Mouse (Mus musculus) hindbrain, embryonic 16.5 days (tissue): ENCODE results near the gene Zmynd10. TPM values are rescaled to one million over a fixed set of nuclear protein-coding genes. Genes with fewer than 3 reads are reported as not detected.

ENCODE experiments used
- ATAC-seq: fragments of 200-750 bp; cut with Nextera tagmentation; 2 replicates; pipeline ENCODE4 v1.8.0; 2017; ENCODE audit warnings: moderate TSS enrichment, moderate library complexity
- H3K27ac ChIP-seq: fragments of 300-500 bp; sonication (generic); 2 replicates; pipeline ENCODE4 v1.5.1; 2014; ENCODE audit warnings: low read depth, mild to moderate bottlenecking, control low read depth, low read length, moderate library complexity
- H3K27me3 ChIP-seq: fragments of 300-500 bp; sonication (generic); replicated peaks from 2 replicates; pipeline ENCODE4 v1.6.1; 2014; ENCODE audit warnings: low read length; ENCODE audit not compliant: control insufficient read depth, insufficient read depth
- H3K36me3 ChIP-seq: fragments of 300-500 bp; sonication (generic); 2 replicates; pipeline ENCODE4 v1.6.1; 2014; ENCODE audit warnings: mild to moderate bottlenecking, low read length, moderate library complexity, mixed read lengths; ENCODE audit not compliant: control insufficient read depth, insufficient read depth
- H3K4me1 ChIP-seq: fragments of 300-500 bp; sonication (generic); 2 replicates; pipeline ENCODE4 v1.6.1; 2014; ENCODE audit warnings: low read depth, low read length; ENCODE audit not compliant: control insufficient read depth, insufficient read depth
- H3K4me2 ChIP-seq: fragments of 300-500 bp; sonication (generic); 2 replicates; pipeline ENCODE4 v1.6.1; 2014; ENCODE audit warnings: mild to moderate bottlenecking, low read length, control low read depth, moderate library complexity
- H3K4me3 ChIP-seq: fragments of 300-500 bp; sonication (generic); 2 replicates; pipeline ENCODE4 v1.5.1; 2014; ENCODE audit warnings: mild to moderate bottlenecking, low read length, control low read depth, moderate library complexity
- H3K9ac ChIP-seq: fragments of 300-500 bp; sonication (generic); 2 replicates; pipeline ENCODE4 v1.6.1; 2014; ENCODE audit warnings: low read depth, mild to moderate bottlenecking, control low read depth, low read length, moderate library complexity
- H3K9me3 ChIP-seq: fragments of 300-500 bp; sonication (generic); 2 replicates; pipeline ENCODE4 v1.6.1; 2014; ENCODE audit warnings: mild to moderate bottlenecking, low read length, moderate library complexity; ENCODE audit not compliant: control insufficient read depth
- WGBS: fragments of 180-500 bp; shearing (Covaris S2); extraction: QIAGEN DNeasy Blood & Tissue Kit; methylation state at CpG from one replicate; pipeline ENCODE4 v1.1.7; 2014; 5-methylcytosine and 5-hydroxymethylcytosine counted together
- polyA plus RNA-seq: library from polyadenylated mRNA; unstranded; fragments of >200 nt; fragmentation: Nextera tagmentation; extraction: Ambion mirVana; gene quantifications from 2 replicates; pipeline ENCODE4 v1.2.1, GENCODE M21; 2015

Gene Zmynd10
- polyA plus RNA-seq, 1 experiment from 2014 or later: 4.4 TPM

- H3K9ac ChIP-seq: 0 out of 2 replicates have a peak overlapping the region, but pooled peaks have one; percentile 2
- WGBS: 23% methylated on average over 14 of the region's 14 CpGs
- peak; percentile 58 for ATAC-seq
- H3K4me1 ChIP-seq: peaks cover 6% of the 10 kb centered on the region
- no peaks in the 10 kb centered on the region for H3K27me3 ChIP-seq
- no peak overlapping the region for H3K4me3 ChIP-seq
- no peak overlapping the region for H3K27ac ChIP-seq
- no peak overlapping the region for H3K4me2 ChIP-seq
- no peaks in the 10 kb centered on the region for H3K36me3 ChIP-seq
- no peaks in the 10 kb centered on the region for H3K9me3 ChIP-seq
Measured at GRCm38 (mm10) chr9:107514303-107514955, 32.7 kb upstream of the Zmynd10 start.

GRCm38 (mm10) chr9:107520331-107520730, 26.8 kb upstream of the Zmynd10 start:
- peaks cover 6% of the 10 kb centered on the region for H3K4me1 ChIP-seq
- WGBS: 36% methylated on average over 6 of the region's 6 CpGs
- no peak overlapping the region for H3K4me2 ChIP-seq
- no peaks in the 10 kb centered on the region for H3K36me3 ChIP-seq
- no peaks in the 10 kb centered on the region for H3K9me3 ChIP-seq
- H3K9ac ChIP-seq: no peak overlapping the region
- H3K27me3 ChIP-seq: peaks cover 10% of the 10 kb centered on the region
- ATAC-seq: no peak
- no peak overlapping the region for H3K4me3 ChIP-seq
- H3K27ac ChIP-seq: no peak overlapping the region

- no peaks in the 10 kb centered on the region for H3K36me3 ChIP-seq
- H3K4me3 ChIP-seq: no peak overlapping the region
- no peak overlapping the region for H3K4me2 ChIP-seq
- ATAC-seq: no peak
- 57% methylated on average over 5 of the region's 5 CpGs for WGBS
- no peaks in the 10 kb centered on the region for H3K9me3 ChIP-seq
- no peak overlapping the region; the same call in 1 of the 2 replicates for H3K27ac ChIP-seq
- H3K27me3 ChIP-seq: peaks cover 10% of the 10 kb centered on the region
- H3K4me1 ChIP-seq: peaks cover 6% of the 10 kb centered on the region
- H3K9ac ChIP-seq: no peak overlapping the region
Measured at GRCm38 (mm10) chr9:107521190-107521589, 25.9 kb upstream of the Zmynd10 start.

GRCm38 (mm10) chr9:107521711-107522399, 25.2 kb upstream of the Zmynd10 start:
- no peaks in the 10 kb centered on the region for H3K9me3 ChIP-seq
- peak overlapping the region; percentile 28 for H3K9ac ChIP-seq
- H3K27ac ChIP-seq: no peak overlapping the region
- 28% methylated on average over 21 of the region's 25 CpGs for WGBS
- no peak for ATAC-seq
- H3K4me3 ChIP-seq: no peak overlapping the region
- H3K36me3 ChIP-seq: no peaks in the 10 kb centered on the region
- H3K4me1 ChIP-seq: peaks cover 6% of the 10 kb centered on the region
- peaks cover 10% of the 10 kb centered on the region for H3K27me3 ChIP-seq
- H3K4me2 ChIP-seq: 0 out of 2 replicates have a peak overlapping the region, but pooled peaks have one; percentile 3

GRCm38 (mm10) chr9:107522400-107522711, 24.7 kb upstream of the Zmynd10 start:
- H3K4me3 ChIP-seq: no peak overlapping the region
- 25% methylated on average over 2 of the region's 2 CpGs for WGBS
- H3K4me1 ChIP-seq: peaks cover 6% of the 10 kb centered on the region
- no peak overlapping the region for H3K27ac ChIP-seq
- peak overlapping the region; percentile 28 for H3K9ac ChIP-seq
- H3K9me3 ChIP-seq: no peaks in the 10 kb centered on the region
- no peak overlapping the region for H3K4me2 ChIP-seq
- no peaks in the 10 kb centered on the region for H3K36me3 ChIP-seq
- H3K27me3 ChIP-seq: peaks cover 12% of the 10 kb centered on the region
- no peak for ATAC-seq

- Histone ChIP-seq H3K4me3 (peak overlapping the region; percentile 29), H3K27me3 (peaks cover 13% of the 10 kb centered on the region), H3K27ac (no peak overlapping the region), H3K4me2 (peak overlapping the region; percentile 49), H3K9me3 (no peaks in the 10 kb centered on the region), H3K36me3 (no peaks in the 10 kb centered on the region), H3K9ac (peak overlapping the region; percentile 27), H3K4me1 (peaks cover 6% of the 10 kb centered on the region)
- WGBS: 6% methylated on average over 42 of the region's 44 CpGs
- ATAC-seq: peak; percentile 67
Measured at GRCm38 (mm10) chr9:107526198-107527026, 20.7 kb upstream of the Zmynd10 start.

GRCm38 (mm10) chr9:107533791-107534407, 13.2 kb upstream of the Zmynd10 start, which contains the start of gene Tmem115:
Gene Tmem115 (plus strand): TSS chr9:107533945.
- H3K27me3 ChIP-seq: no peaks in the 10 kb centered on the region
- peak; percentile 99 for ATAC-seq
- no peaks in the 10 kb centered on the region for H3K9me3 ChIP-seq
- H3K4me2 ChIP-seq: peak within 1 kb of the TSS; percentile 99
- under 1% methylated on average over 48 of the region's 48 CpGs for WGBS
- H3K27ac ChIP-seq: peak within 1 kb of the TSS; percentile 68; the same call in 1 of the 2 replicates
- H3K9ac ChIP-seq: peak within 1 kb of the TSS; percentile 90
- peaks cover 6% of the 10 kb centered on the region for H3K36me3 ChIP-seq
- H3K4me3 ChIP-seq: peak within 1 kb of the TSS; percentile 94
- peaks cover 28% of the 10 kb centered on the region for H3K4me1 ChIP-seq

- Histone ChIP-seq H3K9me3 (no peaks in the 10 kb centered on the region), H3K4me3 (peak overlapping the region; percentile 94), H3K36me3 (peaks cover 12% of the 10 kb centered on the region), H3K4me1 (peaks cover 28% of the 10 kb centered on the region), H3K9ac (peak overlapping the region; percentile 90), H3K4me2 (peak overlapping the region; percentile 99), H3K27ac (peak overlapping the region; percentile 68; the same call in 1 of the 2 replicates), H3K27me3 (no peaks in the 10 kb centered on the region)
- WGBS: under 1% methylated on average over 40 of the region's 40 CpGs
- no peak for ATAC-seq
Measured at GRCm38 (mm10) chr9:107534408-107535202, 12.5 kb upstream of the Zmynd10 start.
